Comparison of ENCODE assay signal across 10 mouse cellular contexts in the genomic region with DNA sequence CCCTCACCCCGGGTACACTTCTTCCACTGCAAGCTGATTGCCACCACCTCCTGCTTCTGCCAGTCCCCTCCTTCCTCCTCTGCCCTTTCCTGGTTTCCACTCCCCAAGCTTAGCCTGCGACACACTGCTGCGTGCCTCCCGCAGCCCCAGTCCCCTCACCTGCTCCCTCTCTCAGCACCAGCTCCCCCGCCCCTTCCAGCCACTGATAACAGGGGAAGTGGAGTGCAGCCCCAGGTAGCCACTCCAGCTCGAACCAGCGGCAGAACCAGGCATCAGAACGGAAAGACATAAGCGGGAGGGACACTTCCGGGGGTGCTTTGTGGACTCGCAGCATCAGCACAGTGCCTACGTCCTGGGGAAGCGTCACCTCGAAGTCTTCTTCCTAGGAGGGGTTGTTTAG. TPM values are rescaled to one million over a fixed set of nuclear protein-coding genes. Genes with fewer than 3 reads are reported as not detected.
DNase-seq lines count a peak whose midpoint lies in the region; ATAC-seq lines count a peak whose summit lies in the region.
"Had no signal": no experiment of that assay in that cellular context is flagged by ENCODE, and none has a peak within 500 bp of the region (broad histone marks: within the 10 kb centered on the region; RNA-seq: fewer than 3 reads in every experiment).

No protein-coding gene starts in this region.

- peak overlapping the region; percentile 36 for H3K4me3 ChIP-seq in heart, embryonic 12.5 days
- H3K4me3 ChIP-seq in forebrain, embryonic 10.5 days, result peak overlapping the region; percentile 42
- H3K4me3 ChIP-seq in limb, embryonic 15.5 days, result peak overlapping the region; percentile 25

- no peak for DNase-seq in heart, adult 8-10 months (ENCODE audit: low spot score)
- DNase-seq in forebrain, embryonic 10.5 days (ENCODE audit: extremely low spot score, low spot score), result no peak
- peak; percentile 18 for DNase-seq in thymus, postnatal 25 days
- DNase-seq in left cerebral cortex, adult 11 months (ENCODE audit: low spot score), result no peak
- DNase-seq in left cerebral cortex, postnatal 25 days (ENCODE audit: low spot score in 2 of 2), result no peak

- H3K9ac ChIP-seq in heart, embryonic 12.5 days, result peak overlapping the region; percentile 53; the same call in 1 of the 2 replicates
- no peak overlapping the region for H3K9ac ChIP-seq in limb, embryonic 15.5 days

- under 1% methylated on average over 14 of the region's 14 CpGs for WGBS in heart, embryonic 12.5 days
- WGBS in forebrain, embryonic 10.5 days, result under 1% methylated on average over 14 of the region's 14 CpGs
- 1% methylated on average over 14 of the region's 14 CpGs for WGBS in limb, embryonic 15.5 days

- peaks cover 21% of the 10 kb centered on the region for H3K4me1 ChIP-seq in heart, embryonic 12.5 days (replicated peaks)
- peaks cover 11% of the 10 kb centered on the region for H3K4me1 ChIP-seq in forebrain, embryonic 10.5 days
- H3K4me1 ChIP-seq in limb, embryonic 15.5 days, result peaks cover 11% of the 10 kb centered on the region; the same call in 1 of the 2 replicates

- H3K4me2 ChIP-seq in heart, embryonic 12.5 days, result peak overlapping the region; percentile 66
- peak overlapping the region; percentile 41 for H3K4me2 ChIP-seq in limb, embryonic 15.5 days

- H3K9me3 ChIP-seq in heart, embryonic 12.5 days (replicated peaks), result no peaks in the 10 kb centered on the region
- H3K9me3 ChIP-seq in forebrain, embryonic 10.5 days, result no peaks in the 10 kb centered on the region
- no peaks in the 10 kb centered on the region for H3K9me3 ChIP-seq in limb, embryonic 15.5 days

- H3K36me3 ChIP-seq in heart, embryonic 12.5 days, result no peaks in the 10 kb centered on the region
- H3K36me3 ChIP-seq in forebrain, embryonic 10.5 days (replicated peaks), result no peaks in the 10 kb centered on the region
- no peaks in the 10 kb centered on the region for H3K36me3 ChIP-seq in limb, embryonic 15.5 days

- H3K27ac ChIP-seq in heart, embryonic 12.5 days (ENCODE audit: poor library complexity, severe bottlenecking), result no peak overlapping the region
- no peak overlapping the region for H3K27ac ChIP-seq in forebrain, embryonic 10.5 days
- H3K27ac ChIP-seq in limb, embryonic 15.5 days, result no peak overlapping the region

- intact Hi-C loops in left cerebral cortex, postnatal 25 days (cut with DNase I), result loop anchor here (2.0 to 5.0 kb wide), 2 partner anchors 34 to 190 kb away; no protein-coding TSS in a partner anchor

- ATAC-seq in heart, embryonic 12.5 days (ENCODE audit: insufficient number of reproducible peaks, low FRiP score), result no peak
- peak; percentile 92 for ATAC-seq in CD4-positive, CD25-positive, alpha-beta regulatory T cell, adult 4 months
- ATAC-seq in limb, embryonic 15.5 days (ENCODE audit: insufficient number of reproducible peaks, low FRiP score, low TSS enrichment, low read depth), result no peak
- ATAC-seq: Patski had no signal

- H3K27me3 ChIP-seq in heart, embryonic 12.5 days (replicated peaks), result peaks cover 41% of the 10 kb centered on the region
- H3K27me3 ChIP-seq in forebrain, embryonic 10.5 days (ENCODE audit: poor library complexity, severe bottlenecking), result peaks cover 36% of the 10 kb centered on the region
- H3K27me3 ChIP-seq in limb, embryonic 15.5 days, result peaks cover 32% of the 10 kb centered on the region

RNA-seq across cellular contexts. Expression of gene Alox8, which starts 0.4 kb away (rescaled TPM):
- 1.2 and 1.4 TPM in 2 replicates for polyA plus RNA-seq in heart, embryonic 12.5 days (2016; fragmentation: Nextera tagmentation; extraction: Ambion mirVana)
- total RNA-seq in heart, adult 8-10 months (2022), result 1 to 10 TPM in 3 of 4 experiments, under 1 TPM in 1; 0.89 to 1.8 (median 1.2) TPM
- 10 to 100 TPM; 10.6 to 15.5 TPM for polyA plus RNA-seq in CD4-positive, CD25-positive, alpha-beta regulatory T cell, adult 4 months (2017; shearing (Covaris generic))
- 0.10 TPM in 1 of 2 replicates, not detected in the other for polyA plus RNA-seq in forebrain, embryonic 10.5 days (2016; fragmentation: Nextera tagmentation; extraction: Ambion mirVana)
- 0.12 and 0.20 TPM in 2 replicates for polyA plus RNA-seq in limb, embryonic 15.5 days (2015; fragmentation: Nextera tagmentation; extraction: Ambion mirVana)
- total RNA-seq in left cerebral cortex, postnatal 25 days (2021), result 1 to 10 TPM; 3.6 to 5.1 TPM
- polyA plus RNA-seq: Patski had no signal

RNA-seq across cellular contexts. Expression of gene Gucy2e, which starts 39.6 kb away (rescaled TPM):
- polyA plus RNA-seq in heart, embryonic 12.5 days (2016; fragmentation: Nextera tagmentation; extraction: Ambion mirVana), result 0.15 and 0.17 TPM in 2 replicates
- 1 to 10 TPM; 1.7 to 2.5 (median 2.1) TPM for total RNA-seq in heart, adult 8-10 months (2022)
- under 1 TPM in 1 of 2 experiments, not detected in 1; 0.53 TPM for polyA plus RNA-seq in CD4-positive, CD25-positive, alpha-beta regulatory T cell, adult 4 months (2017; shearing (Covaris generic))
- 0.04 and 0.06 TPM in 2 replicates for polyA plus RNA-seq in forebrain, embryonic 10.5 days (2016; fragmentation: Nextera tagmentation; extraction: Ambion mirVana)
- 0.22 TPM in 1 of 2 replicates, not detected in the other for polyA plus RNA-seq in limb, embryonic 15.5 days (2015; fragmentation: Nextera tagmentation; extraction: Ambion mirVana)
- under 1 TPM; 0.80 to 0.94 TPM for total RNA-seq in left cerebral cortex, postnatal 25 days (2021)
- polyA plus RNA-seq: liver, embryonic 16.5 days; Patski had no signal

RNA-seq across cellular contexts. Expression of gene Alox12b, which starts 40.4 kb away (rescaled TPM):
- polyA plus RNA-seq in heart, embryonic 12.5 days (2016; fragmentation: Nextera tagmentation; extraction: Ambion mirVana), result not detected in 2 replicates
- total RNA-seq in heart, adult 8-10 months (2022), result not detected
- polyA plus RNA-seq in CD4-positive, CD25-positive, alpha-beta regulatory T cell, adult 4 months (2017; shearing (Covaris generic)), result not detected
- polyA plus RNA-seq in forebrain, embryonic 10.5 days (2016; fragmentation: Nextera tagmentation; extraction: Ambion mirVana), result 0.05 TPM in 1 of 2 replicates, not detected in the other
- 53.5 and 60.5 TPM in 2 replicates for polyA plus RNA-seq in limb, embryonic 15.5 days (2015; fragmentation: Nextera tagmentation; extraction: Ambion mirVana)
- total RNA-seq in left cerebral cortex, postnatal 25 days (2021), result 1 to 10 TPM; 3.1 to 6.6 TPM
- polyA plus RNA-seq: liver, embryonic 16.5 days; Patski had no signal

Comparison
In these comparisons a context has a peak if more than half of its experiments do, and no peak if none do; other contexts are left out.
1. RNA of gene Alox12b, which starts 40.4 kb away (polyA plus RNA-seq): 53.5 to 60.5 TPM in limb, embryonic 15.5 days; 0.05 TPM in forebrain, embryonic 10.5 days, not detected in heart, embryonic 12.5 days and not detected in CD4-positive, CD25-positive, alpha-beta regulatory T cell, adult 4 months; every median in the first group is over 10 times any median in the second.
2. Peak in every context shown above with its lines, with median percentiles within 50 percentile points of each other: H3K4me3 ChIP-seq.